Mouse (Mus musculus) forebrain, embryonic 14.5 days (tissue): ENCODE measurements around the gene Anks1b. TPM values are rescaled to one million over a fixed set of nuclear protein-coding genes. Genes with fewer than 3 reads are reported as not detected.

Source experiments
- ATAC-seq: fragments of 200-750 bp; cut with Nextera tagmentation; 2 replicates; pipeline ENCODE4 v1.8.0; 2017; ENCODE audit warnings: mild to moderate bottlenecking, moderate library complexity
- DNase-seq: peaks from one replicate; pipeline ENCODE4 v3.0.0-alpha.2; 2015; ENCODE audit warnings: low spot score
- H3K27ac ChIP-seq: fragments of 300-500 bp; sonication (generic); 2 replicates; pipeline ENCODE4 v1.5.1; 2014; ENCODE audit warnings: low read depth, mild to moderate bottlenecking, control low read depth, low read length, moderate library complexity
- H3K27me3 ChIP-seq: fragments of 300-500 bp; sonication (generic); replicated peaks from 2 replicates; pipeline ENCODE4 v1.6.1; 2014; ENCODE audit warnings: low read length, control low read depth, mixed read lengths; ENCODE audit not compliant: control insufficient read depth, insufficient read depth
- H3K36me3 ChIP-seq: fragments of 300-500 bp; sonication (generic); 2 replicates; pipeline ENCODE4 v1.6.1; 2014; ENCODE audit warnings: low read length, control low read depth; ENCODE audit not compliant: control insufficient read depth, insufficient read depth
- H3K4me1 ChIP-seq: fragments of 300-500 bp; sonication (generic); 2 replicates; pipeline ENCODE4 v1.6.1; 2014; ENCODE audit warnings: antibody characterized with exemption, low read length, control low read depth; ENCODE audit not compliant: control insufficient read depth, insufficient read depth
- H3K4me2 ChIP-seq: fragments of 300-500 bp; sonication (generic); 2 replicates; pipeline ENCODE4 v1.6.1; 2014; ENCODE audit warnings: mild to moderate bottlenecking, control low read depth, low read length
- H3K4me3 ChIP-seq: fragments of 300-500 bp; sonication (generic); 2 replicates; pipeline ENCODE4 v1.5.1; 2014; ENCODE audit warnings: low read depth, low read length, control low read depth
- H3K9ac ChIP-seq: fragments of 300-500 bp; sonication (generic); 2 replicates; pipeline ENCODE4 v1.6.1; 2014; ENCODE audit warnings: mild to moderate bottlenecking, low read length, control low read depth, moderate library complexity
- H3K9me3 ChIP-seq: fragments of 300-500 bp; sonication (generic); replicated peaks from 2 replicates; pipeline ENCODE4 v1.6.1; 2016; ENCODE audit warnings: low read length, control low read depth, mixed read lengths; ENCODE audit not compliant: control insufficient read depth
- WGBS: fragments of 180-500 bp; shearing (Covaris S2); extraction: QIAGEN DNeasy Blood & Tissue Kit; methylation state at CpG from one replicate; pipeline ENCODE4 v1.1.7; 2014; 5-methylcytosine and 5-hydroxymethylcytosine counted together
- polyA plus RNA-seq: library from polyadenylated mRNA; unstranded; fragments of >200 nt; fragmentation: Nextera tagmentation; extraction: Ambion mirVana; gene quantifications from 2 replicates; pipeline ENCODE4 v1.2.1, GENCODE M21; 2014

Anks1b gene
- polyA plus RNA-seq, 1 experiment from 2014 or later, result 36.0 TPM

DNA sequence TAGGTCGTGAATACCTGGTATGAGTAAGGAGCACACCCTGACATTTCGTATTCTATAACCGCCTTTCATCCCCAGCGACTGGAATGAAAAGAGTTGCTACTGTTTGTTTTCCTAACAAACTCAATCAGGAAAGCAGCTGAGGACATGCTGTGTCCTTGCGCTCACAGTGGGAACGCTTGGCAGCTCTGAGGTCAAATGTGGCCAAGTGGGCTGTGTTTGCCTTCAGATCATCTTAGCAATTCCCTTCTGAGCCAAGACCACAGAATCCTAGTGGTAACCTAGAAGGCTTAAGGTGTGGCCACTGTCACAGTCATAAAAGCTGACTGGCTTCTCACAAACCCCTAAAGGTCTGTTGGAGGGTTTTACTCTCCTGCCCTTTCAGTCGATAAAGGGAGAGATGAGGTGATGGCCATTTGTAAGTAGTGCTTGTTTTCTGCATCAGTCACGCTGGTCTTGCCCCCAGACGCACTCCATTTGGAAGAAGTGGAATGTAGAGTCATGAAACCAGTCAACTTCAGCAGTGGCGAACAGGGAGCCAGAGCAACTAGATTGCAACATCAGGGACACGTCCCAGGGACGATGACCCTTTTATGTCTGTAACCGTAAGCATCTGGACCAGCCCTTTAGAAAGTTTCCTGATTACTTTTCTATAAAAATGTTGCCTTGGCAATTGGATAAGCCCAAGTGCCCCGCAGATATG lies 1068.8 kb downstream of the Anks1b start:
- Histone ChIP-seq H3K27ac (no peak overlapping the region), H3K4me2 (no peak overlapping the region), H3K9ac (no peak overlapping the region), H3K9me3 (no peaks in the 10 kb centered on the region), H3K27me3 (no peaks in the 10 kb centered on the region), H3K4me3 (no peak overlapping the region), H3K4me1 (no peaks in the 10 kb centered on the region), H3K36me3 (no peaks in the 10 kb centered on the region)
- no peak for DNase-seq
- 90% methylated on average over 14 of the region's 14 CpGs for WGBS
- no peak for ATAC-seq

DNA sequence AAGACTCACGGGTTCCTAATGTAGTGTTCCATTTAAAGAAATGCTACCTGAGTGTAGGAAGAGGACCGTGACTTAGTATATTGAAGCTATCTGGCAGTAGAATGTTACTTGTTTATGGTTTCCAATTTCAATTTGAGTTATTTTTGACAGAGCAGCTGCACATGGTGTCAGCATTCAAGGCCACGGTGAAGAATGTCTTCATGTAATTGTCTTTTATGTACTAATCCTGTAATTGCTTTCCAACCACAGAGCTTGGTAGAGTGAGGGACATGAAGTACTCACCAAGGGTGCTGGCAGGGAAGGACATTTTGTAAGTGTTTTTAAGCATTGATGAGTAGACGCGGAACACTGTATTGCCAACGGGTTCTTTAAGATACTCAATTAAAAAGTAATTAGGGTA lies 1073.7 kb downstream of the Anks1b start:
- Histone ChIP-seq H3K27ac (no peak overlapping the region), H3K9me3 (no peaks in the 10 kb centered on the region), H3K36me3 (no peaks in the 10 kb centered on the region), H3K9ac (no peak overlapping the region), H3K27me3 (no peaks in the 10 kb centered on the region), H3K4me1 (no peaks in the 10 kb centered on the region), H3K4me2 (no peak overlapping the region), H3K4me3 (no peak overlapping the region)
- DNase-seq (no peak), ATAC-seq (no peak)
- 70% methylated on average over 6 of the region's 6 CpGs for WGBS

DNA sequence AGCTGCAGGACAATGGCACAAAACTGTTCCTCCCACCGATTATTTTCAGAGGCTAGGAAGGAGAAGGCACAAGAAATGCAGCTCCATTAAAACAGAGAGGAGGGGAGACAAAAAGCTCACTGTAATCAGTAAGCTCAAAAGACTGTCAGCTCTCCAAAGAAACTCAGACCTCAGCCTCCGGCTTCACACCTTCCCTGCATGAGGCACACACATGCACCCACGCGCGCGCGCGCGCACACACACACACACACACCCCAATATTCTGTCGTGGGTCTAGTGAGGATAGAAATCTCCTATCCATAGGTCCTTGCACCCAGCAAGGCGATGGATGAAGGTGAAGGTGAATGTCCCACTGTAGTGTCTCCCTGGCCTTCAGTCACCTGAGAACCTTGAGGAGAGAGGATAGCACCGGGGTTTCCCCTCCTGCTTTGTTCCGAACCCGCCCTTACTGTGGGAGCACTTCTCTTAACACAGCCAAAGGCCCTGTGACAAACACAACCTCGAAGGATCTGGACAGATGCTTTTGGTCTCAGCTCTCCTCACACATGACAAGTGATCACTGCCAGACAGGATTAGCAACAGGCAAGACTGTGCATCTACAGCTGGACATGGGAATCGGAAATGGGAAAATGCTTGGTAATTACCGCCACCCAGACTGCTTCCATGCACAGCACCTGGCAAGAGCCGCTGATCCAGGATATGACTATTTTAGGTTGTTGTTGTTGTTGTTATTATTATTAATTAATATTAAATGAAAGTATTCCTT lies 1074.5 kb downstream of the Anks1b start:
- Histone ChIP-seq H3K9ac (no peak overlapping the region), H3K9me3 (no peaks in the 10 kb centered on the region), H3K27me3 (no peaks in the 10 kb centered on the region), H3K27ac (no peak overlapping the region), H3K4me2 (no peak overlapping the region), H3K4me3 (no peak overlapping the region), H3K4me1 (no peaks in the 10 kb centered on the region), H3K36me3 (no peaks in the 10 kb centered on the region)
- ATAC-seq, result no peak
- 92% methylated on average over 18 of the region's 18 CpGs for WGBS
- DNase-seq, result no peak

DNA sequence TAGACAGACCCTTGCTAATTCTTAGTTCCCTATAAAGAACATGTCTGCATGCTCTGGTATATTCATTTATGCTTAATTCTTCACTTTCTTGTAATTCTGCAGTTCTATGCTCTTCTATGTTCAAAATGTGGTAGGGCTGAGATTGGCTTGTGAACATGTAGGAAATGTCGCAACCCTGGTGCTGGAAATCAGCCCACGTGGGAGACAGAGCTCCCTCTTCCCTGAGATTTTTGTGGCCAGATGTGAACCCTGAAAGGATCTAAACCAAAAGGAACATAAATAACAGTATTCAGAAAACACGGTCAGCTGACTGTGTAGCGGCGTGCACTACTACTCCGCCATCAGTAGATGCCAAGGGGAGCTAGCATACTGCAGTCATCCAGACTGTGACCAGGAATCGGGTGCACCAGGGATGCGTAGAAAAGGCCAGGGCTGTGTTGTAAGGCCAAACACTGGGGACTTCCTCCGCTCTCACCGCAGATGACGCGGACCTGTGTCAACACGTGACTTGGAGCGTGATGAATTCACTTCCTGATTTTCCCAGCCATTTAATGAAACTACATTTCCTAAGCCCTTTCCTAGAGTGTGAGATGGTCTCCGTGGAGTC lies 1079.9 kb downstream of the Anks1b start:
- Histone ChIP-seq H3K4me1 (no peaks in the 10 kb centered on the region), H3K4me3 (no peak overlapping the region), H3K4me2 (no peak overlapping the region), H3K36me3 (0 out of 2 replicates have a peak, but pooled peaks cover 3% of the 10 kb centered on the region), H3K27ac (no peak overlapping the region), H3K9ac (no peak overlapping the region), H3K9me3 (no peaks in the 10 kb centered on the region), H3K27me3 (no peaks in the 10 kb centered on the region)
- DNase-seq (no peak), ATAC-seq (no peak)
- 91% methylated on average over 15 of the region's 15 CpGs for WGBS

DNA sequence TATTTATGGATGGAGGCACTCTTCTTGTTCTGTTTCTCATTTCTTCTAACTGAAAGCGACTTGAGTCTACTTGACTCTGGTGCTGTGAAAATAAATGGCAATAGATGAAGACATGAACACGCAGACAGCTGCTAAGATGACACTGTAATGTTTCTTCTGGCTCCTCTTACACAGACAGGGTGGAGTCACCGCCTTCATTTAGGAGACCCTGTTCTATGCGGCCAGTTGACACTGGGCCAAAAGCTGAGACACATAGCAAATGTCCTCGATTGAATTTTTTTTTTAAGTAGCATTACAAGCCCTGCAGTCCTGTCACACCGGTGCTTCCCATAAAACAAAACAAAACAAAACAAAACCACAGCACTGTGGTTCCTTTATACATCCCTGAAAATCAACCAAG lies 1080.5 kb downstream of the Anks1b start:
- H3K9me3 ChIP-seq, result no peaks in the 10 kb centered on the region
- DNase-seq (no peak), ATAC-seq (no peak)
- 89% methylated on average over 6 of the region's 6 CpGs for WGBS
- H3K4me2 ChIP-seq, result no peak overlapping the region
- H3K9ac ChIP-seq, result no peak overlapping the region
- no peaks in the 10 kb centered on the region for H3K4me1 ChIP-seq
- H3K27ac ChIP-seq, result no peak overlapping the region
- H3K36me3 ChIP-seq, result 0 out of 2 replicates have a peak, but pooled peaks cover 3% of the 10 kb centered on the region
- no peaks in the 10 kb centered on the region for H3K27me3 ChIP-seq
- no peak overlapping the region for H3K4me3 ChIP-seq

DNA sequence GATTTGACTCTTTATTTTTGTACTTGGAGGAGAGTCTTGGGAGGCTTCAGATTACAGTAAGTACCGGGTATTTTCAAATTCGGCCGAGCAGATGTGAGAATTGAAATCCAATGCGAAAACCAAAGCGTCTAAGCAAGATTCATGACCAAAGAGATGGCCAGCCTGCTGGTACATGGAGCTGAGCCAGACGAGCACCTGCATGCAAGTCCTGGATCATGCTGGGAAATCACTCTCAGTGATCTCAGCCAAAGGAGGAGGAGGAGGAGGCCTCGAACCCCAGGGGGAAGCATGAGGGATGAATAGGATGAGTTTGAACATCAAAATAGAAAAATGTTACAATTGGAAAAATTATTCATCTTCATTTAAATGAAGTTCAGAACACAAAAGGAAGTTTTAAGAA lies 1087.1 kb downstream of the Anks1b start:
- Histone ChIP-seq H3K4me3 (no peak overlapping the region), H3K27me3 (no peaks in the 10 kb centered on the region), H3K36me3 (no peaks in the 10 kb centered on the region), H3K4me1 (no peaks in the 10 kb centered on the region), H3K4me2 (no peak overlapping the region), H3K9me3 (no peaks in the 10 kb centered on the region), H3K9ac (no peak overlapping the region), H3K27ac (no peak overlapping the region)
- 77% methylated on average over 7 of the region's 7 CpGs for WGBS
- ATAC-seq (no peak), DNase-seq (no peak)

DNA sequence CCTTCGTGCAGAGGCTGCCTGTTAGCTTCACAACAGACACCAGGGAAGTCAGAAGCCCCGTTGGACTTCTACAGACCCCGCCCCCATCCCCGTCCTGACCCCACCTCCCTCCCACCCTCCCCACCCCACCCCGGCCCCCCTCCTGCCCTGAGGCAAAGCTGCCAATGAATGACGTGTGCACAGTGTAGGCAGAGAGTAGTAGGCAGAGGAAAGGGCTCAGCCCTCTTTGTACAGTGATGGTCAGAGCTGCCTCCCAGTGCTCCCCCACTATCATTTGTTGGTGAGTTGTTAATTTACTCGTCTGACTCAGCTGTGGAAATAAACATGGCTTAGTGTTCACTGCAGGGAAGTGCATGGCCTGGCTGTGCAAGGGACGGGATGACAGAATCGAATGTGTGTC lies 1091.2 kb downstream of the Anks1b start:
- Histone ChIP-seq H3K4me2 (no peak overlapping the region), H3K27ac (no peak overlapping the region), H3K9me3 (no peaks in the 10 kb centered on the region), H3K4me3 (no peak overlapping the region), H3K36me3 (no peaks in the 10 kb centered on the region), H3K27me3 (peaks cover 18% of the 10 kb centered on the region), H3K4me1 (peaks cover 3% of the 10 kb centered on the region), H3K9ac (no peak overlapping the region)
- DNase-seq, result no peak
- WGBS, result 27% methylated on average over 9 of the region's 9 CpGs
- no peak for ATAC-seq

DNA sequence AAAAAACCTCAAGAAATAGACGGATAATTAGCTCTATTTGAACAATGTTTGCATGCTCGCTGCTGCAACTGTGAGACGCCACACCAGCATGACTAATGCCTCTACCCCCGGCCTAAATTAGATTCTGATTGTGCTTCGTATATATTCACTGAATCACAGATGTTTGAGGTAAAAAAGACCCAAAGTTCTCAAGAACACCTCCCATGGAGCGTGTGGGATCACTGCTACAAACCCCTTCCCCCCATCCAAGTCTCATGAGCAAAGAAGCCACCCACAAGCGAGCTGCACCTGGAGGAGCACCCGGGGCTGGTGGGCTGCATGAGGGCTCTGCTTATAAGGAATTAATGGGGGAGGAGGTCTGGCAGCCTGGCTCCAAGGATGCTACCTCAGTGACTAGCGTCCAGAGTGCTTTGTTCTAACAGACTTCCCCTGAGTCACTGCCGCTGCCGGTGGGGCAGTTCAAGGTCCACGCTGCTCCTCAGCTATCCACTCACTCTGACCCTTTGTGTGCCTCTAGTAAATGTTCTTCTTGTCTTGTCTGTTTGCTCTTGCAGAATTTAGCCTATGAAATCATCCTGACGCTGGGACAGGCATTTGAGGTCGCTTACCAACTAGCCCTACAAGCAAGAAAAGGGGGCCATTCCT lies 1092.5 kb downstream of the Anks1b start:
- Histone ChIP-seq H3K4me3 (no peak overlapping the region), H3K4me2 (no peak overlapping the region), H3K27ac (no peak overlapping the region), H3K27me3 (peaks cover 18% of the 10 kb centered on the region), H3K36me3 (no peaks in the 10 kb centered on the region), H3K9ac (no peak overlapping the region), H3K9me3 (no peaks in the 10 kb centered on the region), H3K4me1 (peaks cover 10% of the 10 kb centered on the region)
- WGBS, result 46% methylated on average over 14 of the region's 14 CpGs
- no peak for ATAC-seq
- DNase-seq, result no peak
